Mouse (Mus musculus) left cerebral cortex, adult 8-10 months (tissue): ENCODE data around the gene Bcl2l12. TPM values are rescaled to one million over a fixed set of nuclear protein-coding genes. Genes with fewer than 3 reads are reported as not detected.

Experiments used
- DNase-seq, 2 experiments: peaks; one replicate each; pipeline ENCODE4 v3.0.0; 2022; ENCODE audit warnings: low spot score in 2 of 2
- total RNA-seq, 4 experiments: library from RNA; stranded (reverse); gene quantifications; 2 replicates each; pipeline ENCODE4 v1.2.4; 2022

Gene Bcl2l12
- total RNA-seq, 4 experiments from 2014 or later, result 2.3 to 5.1 (median 2.8) TPM

- DNase-seq, result no peak
Observed at GRCm38 (mm10) chr7:44986879-44987718, 11.4 kb downstream of the Bcl2l12 start.

- peak; percentile 94 to 100 for DNase-seq
Observed at GRCm38 (mm10) chr7:44986192-44986878, 12.2 kb downstream of the Bcl2l12 start, which contains the start of gene Prmt1. Prmt1 (minus strand) TSS chr7:44986568.

- DNase-seq, result peak in 1 of 2 experiments; percentile 58
Observed at GRCm38 (mm10) chr7:44985595-44986191, 12.8 kb downstream of the Bcl2l12 start.

GRCm38 (mm10) chr7:44984833-44985164 lies 13.7 kb downstream of the Bcl2l12 start:
- no peak for DNase-seq

DNA sequence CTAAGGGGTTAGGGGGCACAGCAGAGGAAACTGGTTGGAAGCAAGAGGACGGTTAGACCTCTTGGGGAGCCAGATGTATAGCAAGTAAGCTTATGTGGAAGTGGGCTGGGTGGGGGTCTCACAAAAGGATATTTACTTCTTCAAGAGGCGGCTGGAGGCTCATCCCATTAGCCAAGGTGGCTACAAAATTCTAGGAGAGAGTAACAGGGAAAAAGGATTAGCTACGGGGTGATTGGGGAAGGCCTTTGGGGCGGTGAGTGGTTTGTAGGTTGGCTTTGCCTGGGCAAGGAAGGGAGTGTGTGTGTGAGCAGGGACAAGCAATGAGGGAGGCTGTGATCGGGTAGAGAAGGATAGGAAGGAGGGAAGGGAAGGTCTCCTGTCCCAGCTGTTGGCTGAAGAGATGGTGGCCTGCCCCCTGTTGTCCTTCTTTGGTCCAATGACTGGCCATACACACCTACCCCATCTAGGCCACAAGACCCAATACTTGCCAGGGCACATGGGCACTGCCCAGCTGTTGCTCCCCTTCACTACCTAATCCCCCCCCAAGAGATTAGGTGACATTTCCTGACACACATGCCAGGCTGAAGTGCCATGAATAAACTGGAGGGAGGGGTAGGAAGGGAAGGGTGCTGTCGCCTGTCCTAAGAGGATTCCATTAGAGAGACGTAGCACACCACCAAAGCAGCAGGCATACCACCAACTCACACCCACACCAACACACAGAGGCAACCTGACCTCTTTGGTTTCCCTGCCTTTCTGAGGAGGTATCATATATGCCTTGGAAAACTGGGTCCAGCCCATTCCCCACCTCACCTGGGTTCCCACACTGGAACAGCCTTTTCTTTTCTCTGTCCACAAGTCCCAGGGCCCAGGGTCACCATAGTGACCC lies 14.3 kb downstream of the Bcl2l12 start:
- DNase-seq, result no peak

GRCm38 (mm10) chr7:44983085-44983484 lies 15.4 kb downstream of the Bcl2l12 start:
- DNase-seq, result peak in 1 of 2 experiments; percentile 81

DNA sequence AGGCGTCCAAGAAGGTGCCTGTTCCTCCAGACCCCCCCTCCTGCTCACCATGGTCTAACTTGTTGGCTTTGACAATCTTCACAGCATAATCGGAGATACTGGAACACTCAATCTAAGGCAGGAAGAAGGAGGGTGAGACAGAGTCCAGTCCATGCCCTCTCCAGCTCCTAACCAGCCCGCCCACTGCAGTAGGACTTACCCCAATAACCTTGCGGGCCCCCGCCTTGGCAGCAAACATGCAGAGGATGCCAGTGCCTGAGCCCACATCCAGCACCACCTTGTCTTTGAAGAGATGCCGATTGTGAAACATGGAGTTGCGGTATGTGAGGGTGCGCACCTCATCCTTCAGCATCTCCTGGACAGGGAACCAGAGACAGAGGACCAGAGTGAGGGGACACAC lies 17.0 kb downstream of the Bcl2l12 start:
- no peak for DNase-seq

DNA sequence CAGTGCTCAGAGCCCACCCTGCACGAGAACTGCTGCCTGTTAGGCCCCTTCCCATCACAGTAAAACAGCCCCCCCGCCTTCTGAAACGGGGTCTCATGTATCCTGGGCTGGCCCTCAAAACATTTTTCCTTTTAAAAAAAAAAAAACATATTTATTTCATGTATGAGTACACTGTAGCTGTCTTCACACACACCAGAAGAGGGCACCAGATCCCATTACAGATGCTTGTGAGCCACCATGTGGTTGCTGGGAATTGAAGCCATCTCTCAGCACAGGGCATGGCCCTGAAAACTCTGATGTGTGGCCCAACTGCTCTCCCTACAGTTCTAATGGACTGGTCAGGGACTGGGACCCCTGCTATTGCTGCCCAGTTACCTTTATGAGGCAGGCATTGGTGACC lies 20.2 kb downstream of the Bcl2l12 start:
- no peak for DNase-seq

DNA sequence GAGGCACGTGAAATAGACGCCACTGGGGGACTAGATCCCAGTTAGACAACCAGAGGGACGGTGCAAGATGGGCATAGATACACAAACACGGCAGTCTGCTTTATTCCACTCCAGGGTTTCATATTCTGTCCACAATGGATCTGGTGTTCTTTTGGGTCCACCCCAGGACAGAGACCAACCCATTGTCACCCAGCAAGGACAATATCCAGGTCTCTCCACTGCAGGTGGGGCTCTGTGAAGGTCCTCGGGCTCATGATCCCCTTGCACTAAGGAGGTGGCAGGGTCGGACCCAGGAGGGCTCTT lies 23.4 kb downstream of the Bcl2l12 start:
- DNase-seq, result no peak

DNA sequence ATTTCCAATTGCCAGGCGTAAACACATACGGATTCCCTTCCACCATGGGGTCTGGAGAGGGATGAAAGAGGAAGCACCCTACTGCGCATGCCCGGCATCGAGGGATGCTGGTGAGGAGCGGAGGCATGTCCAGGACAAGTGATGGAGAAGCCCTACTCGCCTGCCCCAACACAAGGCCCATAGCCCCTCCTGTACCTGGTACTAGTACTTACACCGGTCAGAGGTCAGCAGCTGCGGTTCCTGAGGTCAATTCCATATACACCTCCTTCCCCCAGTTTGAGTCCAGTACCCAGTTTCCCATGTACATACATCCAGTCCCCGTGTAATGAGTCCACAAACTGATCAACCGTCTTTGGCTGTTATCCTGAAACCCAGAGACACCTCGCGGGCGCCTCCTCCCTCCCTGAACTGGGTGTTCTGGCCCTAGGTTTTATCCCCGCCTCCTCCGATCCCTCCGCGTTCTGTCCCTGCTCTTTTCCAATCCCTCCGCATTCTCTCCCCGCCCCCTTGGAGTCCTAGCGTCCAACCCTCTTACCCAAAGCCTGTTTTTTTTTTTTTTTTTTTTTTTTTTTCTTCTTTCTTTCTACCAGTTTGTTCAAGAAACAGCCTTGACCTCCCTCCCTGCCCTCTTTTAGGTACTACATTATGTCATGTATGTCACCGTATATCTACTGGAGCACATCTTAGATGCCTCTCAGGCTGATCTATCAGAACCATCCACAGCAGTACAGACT lies 24.0 kb downstream of the Bcl2l12 start, which contains the start of gene Cpt1c:
Gene Cpt1c, minus strand, starts transcription at position 469 of the 734 bp plus-strand sequence.
- DNase-seq, result peak; percentile 81 to 84

- DNase-seq, result no peak
Observed at GRCm38 (mm10) chr7:44973415-44974130, 24.9 kb downstream of the Bcl2l12 start.

DNA sequence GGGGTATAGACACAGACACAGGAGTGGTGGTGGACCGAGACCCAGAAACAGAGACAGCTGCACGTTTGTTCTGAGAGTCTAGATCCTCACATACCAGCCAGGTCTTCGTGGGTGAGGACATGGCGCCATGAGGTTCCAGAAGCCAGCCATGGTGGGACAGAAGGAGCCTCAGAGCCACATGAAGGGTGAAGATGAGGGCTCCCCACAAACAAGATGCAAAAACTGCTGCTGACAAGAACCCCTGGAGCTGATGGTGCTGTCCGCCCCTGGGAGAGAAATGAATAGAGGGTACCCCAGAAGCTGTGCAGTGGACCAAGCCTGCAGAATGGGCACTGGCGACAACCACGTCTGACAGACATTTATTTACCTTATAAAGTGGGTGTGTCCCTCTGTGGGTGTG lies 27.4 kb downstream of the Bcl2l12 start:
- no peak for DNase-seq

DNA sequence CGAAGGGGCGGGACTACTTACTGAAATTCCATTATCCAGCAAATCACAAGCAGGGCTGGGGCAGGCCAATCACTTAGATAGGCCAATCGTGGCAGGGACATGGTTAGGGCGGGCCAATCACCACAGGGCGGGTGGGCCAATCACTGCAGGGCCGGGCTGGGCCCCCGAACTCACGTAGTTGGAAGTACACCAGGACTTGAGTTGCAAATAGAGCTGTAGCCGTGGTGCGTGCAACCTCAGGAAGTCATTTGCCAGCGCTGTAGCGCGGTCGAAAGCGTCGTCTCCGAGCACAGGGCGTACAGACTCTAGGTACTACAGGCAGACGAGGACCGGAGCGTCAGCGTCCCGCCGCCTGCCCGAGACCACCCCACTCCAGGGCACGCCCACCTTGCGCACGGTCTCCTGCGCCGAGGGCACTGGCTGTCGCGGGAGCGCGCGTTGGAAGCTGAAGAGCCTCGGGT lies 28.3 kb downstream of the Bcl2l12 start:
- DNase-seq, result peak in 1 of 2 experiments; percentile 83

DNA sequence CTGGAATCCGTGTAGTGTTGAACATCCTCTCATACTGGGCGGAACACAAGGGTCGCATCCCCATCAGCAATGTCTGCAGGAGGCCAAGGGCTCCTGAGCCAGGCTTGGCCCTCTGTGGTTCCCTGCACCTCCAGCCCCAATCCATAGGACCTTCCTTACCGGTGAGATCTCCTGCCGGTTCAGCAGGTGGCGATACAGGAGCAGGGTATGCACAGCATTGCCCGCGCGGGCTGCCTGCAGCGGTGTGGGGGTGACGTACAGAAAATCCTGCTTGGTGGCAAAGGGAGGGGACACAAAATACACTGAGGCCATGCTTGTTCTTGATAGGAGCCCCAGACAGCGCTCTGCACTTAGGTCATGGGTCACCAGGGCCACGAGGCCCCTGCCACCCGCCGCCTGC lies 31.9 kb downstream of the Bcl2l12 start:
- DNase-seq, result no peak

DNA sequence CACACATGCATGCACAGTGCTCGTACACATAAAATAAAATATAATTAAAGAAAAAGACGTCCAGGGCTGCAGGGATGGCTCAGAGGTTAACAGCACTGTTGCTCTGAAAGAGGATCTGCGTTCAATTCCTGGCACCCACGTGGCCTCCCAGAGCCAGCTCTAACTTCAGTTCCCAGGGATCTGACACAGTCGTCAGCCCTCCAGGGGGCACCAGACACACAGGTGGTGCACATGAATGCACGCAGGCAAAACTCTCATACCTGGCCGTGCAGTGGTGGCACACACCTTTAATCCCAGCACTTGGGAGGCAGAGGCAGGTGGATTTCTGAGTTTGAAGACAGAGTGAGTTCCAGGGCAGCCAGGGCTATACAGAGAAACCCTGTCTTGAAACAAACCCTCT lies 32.5 kb downstream of the Bcl2l12 start:
- DNase-seq, result no peak

- DNase-seq, result no peak
Observed at GRCm38 (mm10) chr7:44964990-44965389, 33.5 kb downstream of the Bcl2l12 start.

GRCm38 (mm10) chr7:44962831-44963230 lies 35.7 kb downstream of the Bcl2l12 start:
- DNase-seq, result no peak

DNA sequence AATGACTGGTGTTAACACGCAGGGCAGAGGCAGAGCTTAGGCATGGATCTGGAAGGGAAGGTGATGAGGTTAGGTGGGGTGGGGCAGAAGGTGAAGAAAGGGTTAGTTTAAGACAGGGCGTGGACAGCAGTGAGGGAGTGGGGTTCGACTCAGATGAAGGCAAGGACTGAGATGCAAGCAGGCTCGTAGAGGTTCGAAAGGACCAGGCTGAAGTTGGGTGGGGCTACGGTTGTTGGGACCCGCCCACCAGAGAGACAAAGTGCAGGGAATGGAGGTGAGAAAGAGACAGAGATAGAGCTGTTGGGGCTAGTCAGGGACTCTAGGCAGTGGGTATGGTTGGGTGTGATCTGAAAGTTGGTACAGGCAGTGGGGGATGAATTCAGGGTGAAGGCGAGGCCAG lies 36.2 kb downstream of the Bcl2l12 start:
- DNase-seq, result no peak

- no peak for DNase-seq
Observed at GRCm38 (mm10) chr7:44960512-44960910, 38.0 kb downstream of the Bcl2l12 start.
